ENCODE assay signal across 8 mouse cellular contexts in genomic region chr3:109366411-109366851, GRCm38 (mm10). TPM values are rescaled to one million over a fixed set of nuclear protein-coding genes. Genes with fewer than 3 reads are reported as not detected.
DNase-seq lines count a peak whose midpoint lies in the region; ATAC-seq and TF ChIP-seq lines count a peak whose summit lies in the region.

No protein-coding gene starts in this region.

- no peak overlapping the region for H3K4me2 ChIP-seq in intestine, postnatal 0 days (replicated peaks; ENCODE audit: low read depth)

- H3K9ac ChIP-seq in intestine, postnatal 0 days (ENCODE audit: low read depth, low read length), result no peak overlapping the region

- 46% methylated on average over 7 of the region's 7 CpGs for WGBS in intestine, postnatal 0 days

- no peak for TF ChIP-seq CTCF in intestine, postnatal 0 days (IDR thresholded peaks at IDR 0.05; ENCODE audit: low read depth)

- no peak overlapping the region for H3K4me3 ChIP-seq in intestine, postnatal 0 days (ENCODE audit: low read depth, low read length)

- H3K36me3 ChIP-seq in intestine, postnatal 0 days (ENCODE audit: control insufficient read depth, insufficient read depth), result no peaks in the 10 kb centered on the region

- no peaks in the 10 kb centered on the region for H3K9me3 ChIP-seq in intestine, postnatal 0 days (ENCODE audit: control insufficient read depth)

- no peaks in the 10 kb centered on the region for H3K27me3 ChIP-seq in intestine, postnatal 0 days (replicated peaks; ENCODE audit: control insufficient read depth, insufficient read depth, low read length)

- H3K4me1 ChIP-seq in intestine, postnatal 0 days (replicated peaks; ENCODE audit: control insufficient read depth, insufficient read depth, low read length), result no peaks in the 10 kb centered on the region

- no peak overlapping the region for H3K27ac ChIP-seq in intestine, postnatal 0 days (ENCODE audit: low read depth, low read length)

- ATAC-seq in intestine, postnatal 0 days, result no peak

- DNase-seq in adrenal gland, postnatal 36 days, result peak; percentile 15 to 22
- DNase-seq in adrenal gland, postnatal 4 days (ENCODE audit: low spot score in 2 of 2), result no peak
- DNase-seq in layer of hippocampus, postnatal 10 days (ENCODE audit: low spot score in 2 of 2), result peak; percentile 30 to 45
- DNase-seq in layer of hippocampus, adult 9-10 months (ENCODE audit: low spot score), result no peak
- peak; percentile 35 for DNase-seq in brain, adult 2 months (ENCODE audit: low read depth, low spot score)
- DNase-seq in heart, adult 8-10 months (ENCODE audit: low spot score), result peak; percentile 26
- DNase-seq in skeletal muscle tissue, adult 2 months (ENCODE audit: low read depth, low spot score), result peak; percentile 27

RNA-seq across cellular contexts. Expression of gene Vav3, which starts 26.0 kb away (rescaled TPM):
- total RNA-seq in adrenal gland, postnatal 36 days (2021), result 1 to 10 TPM; 2.2 to 3.3 TPM
- total RNA-seq in adrenal gland, postnatal 4 days (2021), result 1 to 10 TPM; 5.2 to 7.4 TPM
- total RNA-seq in layer of hippocampus, postnatal 10 days (2021), result 1 to 10 TPM; 7.0 to 8.1 TPM
- 1 to 10 TPM; 3.2 to 6.0 (median 4.8) TPM for total RNA-seq in heart, adult 8-10 months (2022)
- 8.1 and 10.4 TPM in 2 replicates for polyA plus RNA-seq in intestine, postnatal 0 days (2015; fragmentation: Nextera tagmentation; extraction: Ambion mirVana)

Comparison
In these comparisons a context has a peak if more than half of its experiments do, and no peak if none do; other contexts are left out.
1. DNase-seq: peak in adrenal gland, postnatal 36 days (2 of 2), layer of hippocampus, postnatal 10 days (2 of 2), brain, adult 2 months (single experiment), heart, adult 8-10 months (single experiment) and skeletal muscle tissue, adult 2 months (single experiment); none in adrenal gland, postnatal 4 days (0 of 2) and layer of hippocampus, adult 9-10 months (single experiment).